Mouse (Mus musculus): Measurements from ENCODE around the gene Rrh. TPM values are rescaled to one million over a fixed set of nuclear protein-coding genes. Genes with fewer than 3 reads are reported as not detected.

The Rrh gene
- total and polyA plus RNA-seq, 2 experiments, result 0.09 TPM; not detected in 1

DNA sequence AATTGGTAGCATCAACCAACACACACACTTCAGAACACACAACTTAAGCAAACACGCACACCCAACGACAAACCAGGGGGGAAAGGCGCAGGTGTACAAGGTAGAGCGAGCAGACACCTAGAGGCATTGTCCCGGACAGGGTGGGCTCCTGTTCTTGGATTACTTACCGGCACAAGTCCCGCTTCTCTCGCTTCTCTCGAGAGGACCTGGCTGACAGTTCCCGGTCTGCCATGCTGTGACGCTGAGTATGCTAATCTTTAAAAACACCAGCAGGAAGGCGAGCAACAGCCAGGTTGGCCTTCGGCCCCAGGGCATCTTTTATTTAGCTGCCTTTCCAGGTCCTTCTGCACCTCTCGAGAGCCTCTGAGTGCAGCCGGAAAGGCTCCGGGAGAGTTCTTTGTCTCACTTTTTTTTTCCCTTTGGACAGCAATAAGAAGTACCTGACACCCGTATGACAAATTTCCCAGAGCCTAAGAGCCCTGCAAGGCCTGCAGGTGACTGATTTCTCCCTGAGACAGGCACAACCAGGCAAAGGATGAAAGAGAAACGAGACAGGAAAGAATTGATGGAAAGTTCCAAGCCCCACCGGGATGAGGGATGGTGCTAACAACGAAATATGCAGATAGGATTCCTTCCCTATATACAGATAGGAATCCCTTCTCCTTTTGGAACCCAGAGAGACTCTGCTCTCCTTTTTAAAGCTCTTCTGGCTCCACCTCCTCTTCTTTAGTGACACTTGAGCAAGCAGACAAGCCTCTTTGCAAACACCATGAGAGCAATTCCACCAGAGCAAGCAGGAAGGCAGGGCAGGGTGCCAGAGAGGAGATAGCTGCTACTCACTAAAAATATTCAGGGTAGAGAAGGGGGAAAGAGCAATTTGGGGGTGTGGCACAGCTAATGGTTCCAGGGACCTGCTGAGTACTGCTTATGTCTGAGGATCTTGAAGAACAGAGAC lies 67.5 kb downstream of the Rrh start, which contains the start of gene Egf:
TSS of gene Egf (minus strand) at position 667 of the 955 bp plus-strand sequence.
- no peaks in the 10 kb centered on the region for H3K36me3 ChIP-seq (ENCODE audit: control insufficient read depth, insufficient read depth, low read length)
- WGBS, result 4% methylated on average over 20 of the region's 20 CpGs
- no peak within 1 kb of the TSS for H3K4me3 ChIP-seq (ENCODE audit: insufficient read depth, low read depth, low read length)
- H3K27me3 ChIP-seq (ENCODE audit: control insufficient read depth, insufficient read depth, low read length), result peaks cover 7% of the 10 kb centered on the region; the same call in 1 of the 2 replicates
- H3K79me2 ChIP-seq (ENCODE audit: control insufficient read depth, insufficient read depth, low read length), result no peaks in the 10 kb centered on the region
- TF ChIP-seq POLR2A (IDR thresholded peaks at IDR 0.05; ENCODE audit: extremely low read depth, insufficient read depth, low read length) (no peak), CTCF (IDR thresholded peaks at IDR 0.05; ENCODE audit: low read depth, low read length) (no peak)
- peaks cover 8% of the 10 kb centered on the region for H3K4me1 ChIP-seq (ENCODE audit: control insufficient read depth, insufficient read depth, low read length)
- H3K27ac ChIP-seq (replicated peaks; ENCODE audit: insufficient read depth, low read depth, low read length), result no peak within 1 kb of the TSS
- H3K9ac ChIP-seq (ENCODE audit: low read depth, low read length), result no peak within 1 kb of the TSS
- DNase-seq (ENCODE audit: extremely low read depth, low read depth, low spot score), result no peak

Other genes starting within 250 kb of the Rrh start
- 0.83 and 1.2 TPM in 2 replicates for gene Egf, start 67.3 kb downstream of the Rrh start, total RNA-seq (2014; rRNA removed)
- 0.28 and 0.75 TPM in 2 replicates for gene Egf, start 67.3 kb downstream of the Rrh start, polyA plus RNA-seq (2012; rRNA removed)
- not detected in 2 replicates for gene Lrit3, start 18.6 kb downstream of the Rrh start, total RNA-seq (2014; rRNA removed)
- gene Lrit3, start 18.6 kb downstream of the Rrh start, polyA plus RNA-seq (2012; rRNA removed), result not detected in 2 replicates
- gene Gar1, start 8.8 kb upstream of the Rrh start, total RNA-seq (2014; rRNA removed), result 2.8 and 4.5 TPM in 2 replicates
- 10.7 and 14.3 TPM in 2 replicates for gene Gar1, start 8.8 kb upstream of the Rrh start, polyA plus RNA-seq (2012; rRNA removed)
- 755 and 813 TPM in 2 replicates for gene Cfi, start 13.3 kb upstream of the Rrh start, total RNA-seq (2014; rRNA removed)
- 250 and 347 TPM in 2 replicates for gene Cfi, start 13.3 kb upstream of the Rrh start, polyA plus RNA-seq (2012; rRNA removed)
- gene Pla2g12a, start 56.0 kb upstream of the Rrh start, total RNA-seq (2014; rRNA removed), result 11.2 and 30.9 TPM in 2 replicates
- gene Pla2g12a, start 56.0 kb upstream of the Rrh start, polyA plus RNA-seq (2012; rRNA removed), result 21.7 and 23.4 TPM in 2 replicates
- gene Casp6, start 78.8 kb upstream of the Rrh start, total RNA-seq (2014; rRNA removed), result 27.4 and 38.2 TPM in 2 replicates
- 44.5 and 44.6 TPM in 2 replicates for gene Casp6, start 78.8 kb upstream of the Rrh start, polyA plus RNA-seq (2012; rRNA removed)
- 0.27 TPM in 1 of 2 replicates, not detected in the other for gene Mcub, start 147.6 kb upstream of the Rrh start, total RNA-seq (2014; rRNA removed)
- 0.09 and 0.12 TPM in 2 replicates for gene Mcub, start 147.6 kb upstream of the Rrh start, polyA plus RNA-seq (2012; rRNA removed)
- 7.9 and 13.0 TPM in 2 replicates for gene Sec24b, start 239.0 kb upstream of the Rrh start, total RNA-seq (2014; rRNA removed)
- 12.2 and 15.8 TPM in 2 replicates for gene Sec24b, start 239.0 kb upstream of the Rrh start, polyA plus RNA-seq (2012; rRNA removed)